Mouse (Mus musculus): ENCODE measurements around the gene Gucd1. TPM values are rescaled to one million over a fixed set of nuclear protein-coding genes. Genes with fewer than 3 reads are reported as not detected.
A peak's percentile ranks its signal among the peaks of the same experiment; 100 is the strongest.

Gucd1 gene
- polyA plus RNA-seq, 1 experiment from 2014 or later = 26.8 TPM

- H3K4me1 ChIP-seq (replicated peaks) = peaks cover 36% of the 10 kb centered on the region
- H3K9me3 ChIP-seq (replicated peaks) = no peaks in the 10 kb centered on the region
- no peaks in the 10 kb centered on the region for H3K36me3 ChIP-seq
- H3K27ac ChIP-seq (ENCODE audit: poor library complexity, severe bottlenecking) = no peak overlapping the region
- WGBS = 26% methylated on average over 3 of the region's 3 CpGs
- H3K9ac ChIP-seq = no peak overlapping the region; the same call in 1 of the 2 replicates
- H3K27me3 ChIP-seq (replicated peaks) = peaks cover 60% of the 10 kb centered on the region
- ATAC-seq (ENCODE audit: insufficient number of reproducible peaks, low FRiP score) = no peak
- H3K4me2 ChIP-seq = peak overlapping the region; percentile 98
- no peak overlapping the region for H3K4me3 ChIP-seq
These were observed 40.7 kb upstream of the Gucd1 start for GRCm38 (mm10) chr10:75558515-75558914.

- Histone ChIP-seq H3K27ac (ENCODE audit: poor library complexity, severe bottlenecking) (0 out of 2 replicates have a peak overlapping the region, but pooled peaks have one; percentile 31), H3K36me3 (no peaks in the 10 kb centered on the region), H3K4me3 (no peak overlapping the region), H3K9me3 (replicated peaks) (no peaks in the 10 kb centered on the region), H3K27me3 (replicated peaks) (peaks cover 35% of the 10 kb centered on the region), H3K9ac (no peak overlapping the region), H3K4me1 (replicated peaks) (peaks cover 36% of the 10 kb centered on the region), H3K4me2 (peak overlapping the region; percentile 16)
- no peak for ATAC-seq (ENCODE audit: insufficient number of reproducible peaks, low FRiP score)
- WGBS = 36% methylated on average over 9 of the region's 9 CpGs
These were observed 38.3 kb upstream of the Gucd1 start for GRCm38 (mm10) chr10:75556026-75556425.

GRCm38 (mm10) chr10:75555557-75555956, 37.8 kb upstream of the Gucd1 start:
- no peaks in the 10 kb centered on the region for H3K9me3 ChIP-seq (replicated peaks)
- peaks cover 31% of the 10 kb centered on the region for H3K27me3 ChIP-seq (replicated peaks)
- ATAC-seq (ENCODE audit: insufficient number of reproducible peaks, low FRiP score) = no peak
- H3K4me1 ChIP-seq (replicated peaks) = peaks cover 36% of the 10 kb centered on the region
- no peak overlapping the region for H3K27ac ChIP-seq (ENCODE audit: poor library complexity, severe bottlenecking)
- WGBS = 62% methylated on average over 6 of the region's 6 CpGs
- no peaks in the 10 kb centered on the region for H3K36me3 ChIP-seq
- no peak overlapping the region for H3K9ac ChIP-seq
- no peak overlapping the region for H3K4me3 ChIP-seq
- peak overlapping the region; percentile 16; the same call in 1 of the 2 replicates for H3K4me2 ChIP-seq

- 84% methylated on average over 8 of the region's 8 CpGs for WGBS
- Histone ChIP-seq H3K4me3 (no peak overlapping the region), H3K27me3 (replicated peaks) (peaks cover 16% of the 10 kb centered on the region), H3K4me2 (no peak overlapping the region), H3K9ac (no peak overlapping the region), H3K27ac (ENCODE audit: poor library complexity, severe bottlenecking) (no peak overlapping the region), H3K9me3 (replicated peaks) (no peaks in the 10 kb centered on the region), H3K36me3 (no peaks in the 10 kb centered on the region), H3K4me1 (replicated peaks) (peaks cover 23% of the 10 kb centered on the region)
- no peak for ATAC-seq (ENCODE audit: insufficient number of reproducible peaks, low FRiP score)
These were observed 36.3 kb upstream of the Gucd1 start for GRCm38 (mm10) chr10:75554090-75554489.

- ATAC-seq (ENCODE audit: insufficient number of reproducible peaks, low FRiP score) = no peak
- no peaks in the 10 kb centered on the region for H3K36me3 ChIP-seq
- WGBS = 70% methylated on average over 13 of the region's 13 CpGs
These were observed 35.1 kb upstream of the Gucd1 start for GRCm38 (mm10) chr10:75552701-75553450.

GRCm38 (mm10) chr10:75552106-75552505, 34.3 kb upstream of the Gucd1 start:
- H3K4me1 ChIP-seq (replicated peaks) = peaks cover 22% of the 10 kb centered on the region
- H3K9me3 ChIP-seq (replicated peaks) = no peaks in the 10 kb centered on the region
- H3K27ac ChIP-seq (ENCODE audit: poor library complexity, severe bottlenecking) = no peak overlapping the region
- whole genome bisulfite sequencing = 60% methylated on average over 2 of the region's 2 CpGs
- no peak for ATAC-seq (ENCODE audit: insufficient number of reproducible peaks, low FRiP score)
- H3K4me3 ChIP-seq = no peak overlapping the region
- no peak overlapping the region for H3K4me2 ChIP-seq
- no peaks in the 10 kb centered on the region for H3K27me3 ChIP-seq (replicated peaks)
- H3K9ac ChIP-seq = no peak overlapping the region
- H3K36me3 ChIP-seq = no peaks in the 10 kb centered on the region

More at GRCm38 (mm10) chr10:75552701-75553450, 35.1 kb upstream of the Gucd1 start:
- peaks cover 7% of the 10 kb centered on the region for H3K27me3 ChIP-seq (replicated peaks)
- H3K9me3 ChIP-seq (replicated peaks) = no peaks in the 10 kb centered on the region
- no peak overlapping the region for H3K4me2 ChIP-seq
- no peak overlapping the region for H3K9ac ChIP-seq
- H3K4me1 ChIP-seq (replicated peaks) = peaks cover 20% of the 10 kb centered on the region
- H3K4me3 ChIP-seq = no peak overlapping the region
- H3K27ac ChIP-seq (ENCODE audit: poor library complexity, severe bottlenecking) = no peak overlapping the region

GRCm38 (mm10) chr10:75551175-75551574, 33.4 kb upstream of the Gucd1 start:
- H3K9me3 ChIP-seq (replicated peaks) = no peaks in the 10 kb centered on the region
- H3K27ac ChIP-seq (ENCODE audit: poor library complexity, severe bottlenecking) = no peak overlapping the region
- H3K27me3 ChIP-seq (replicated peaks) = no peaks in the 10 kb centered on the region
- WGBS = 36% methylated on average over 12 of the region's 12 CpGs
- no peak overlapping the region for H3K9ac ChIP-seq
- no peaks in the 10 kb centered on the region for H3K36me3 ChIP-seq
- H3K4me2 ChIP-seq = no peak overlapping the region
- ATAC-seq (ENCODE audit: insufficient number of reproducible peaks, low FRiP score) = no peak
- peaks cover 13% of the 10 kb centered on the region for H3K4me1 ChIP-seq (replicated peaks)
- no peak overlapping the region for H3K4me3 ChIP-seq

GRCm38 (mm10) chr10:75549886-75550285, 32.1 kb upstream of the Gucd1 start:
- Histone ChIP-seq H3K4me1 (replicated peaks) (0 out of 2 replicates have a peak, but pooled peaks cover 6% of the 10 kb centered on the region), H3K9me3 (replicated peaks) (peaks cover 3% of the 10 kb centered on the region; the same call in 1 of the 2 replicates), H3K4me2 (no peak overlapping the region), H3K36me3 (no peaks in the 10 kb centered on the region), H3K9ac (no peak overlapping the region), H3K27ac (ENCODE audit: poor library complexity, severe bottlenecking) (no peak overlapping the region), H3K4me3 (no peak overlapping the region), H3K27me3 (replicated peaks) (no peaks in the 10 kb centered on the region)
- no peak for ATAC-seq (ENCODE audit: insufficient number of reproducible peaks, low FRiP score)
- WGBS = 72% methylated on average over 7 of the region's 7 CpGs

- 57% methylated on average over 14 of the region's 14 CpGs for WGBS
- peaks cover 5% of the 10 kb centered on the region; the same call in 1 of the 2 replicates for H3K9me3 ChIP-seq (replicated peaks)
- H3K27ac ChIP-seq (ENCODE audit: poor library complexity, severe bottlenecking) = no peak overlapping the region
- H3K9ac ChIP-seq = peak overlapping the region; percentile 13; the same call in 1 of the 2 replicates
- ATAC-seq (ENCODE audit: insufficient number of reproducible peaks, low FRiP score) = no peak
- 0 out of 2 replicates have a peak, but pooled peaks cover 6% of the 10 kb centered on the region for H3K4me1 ChIP-seq (replicated peaks)
- H3K36me3 ChIP-seq = no peaks in the 10 kb centered on the region
- no peaks in the 10 kb centered on the region for H3K27me3 ChIP-seq (replicated peaks)
- no peak overlapping the region for H3K4me2 ChIP-seq
- H3K4me3 ChIP-seq = no peak overlapping the region
These were observed 30.7 kb upstream of the Gucd1 start for GRCm38 (mm10) chr10:75548486-75548885.

GRCm38 (mm10) chr10:75547901-75548300, 30.1 kb upstream of the Gucd1 start:
- no peak overlapping the region for H3K9ac ChIP-seq
- H3K4me3 ChIP-seq = no peak overlapping the region
- ATAC-seq (ENCODE audit: insufficient number of reproducible peaks, low FRiP score) = no peak
- no peaks in the 10 kb centered on the region for H3K36me3 ChIP-seq
- H3K4me2 ChIP-seq = no peak overlapping the region
- H3K9me3 ChIP-seq (replicated peaks) = peaks cover 5% of the 10 kb centered on the region; the same call in 1 of the 2 replicates
- 0 out of 2 replicates have a peak, but pooled peaks cover 6% of the 10 kb centered on the region for H3K4me1 ChIP-seq (replicated peaks)
- H3K27ac ChIP-seq (ENCODE audit: poor library complexity, severe bottlenecking) = no peak overlapping the region
- 42% methylated on average over 7 of the region's 7 CpGs for WGBS
- H3K27me3 ChIP-seq (replicated peaks) = no peaks in the 10 kb centered on the region

GRCm38 (mm10) chr10:75536123-75536522, 18.4 kb upstream of the Gucd1 start:
- no peak overlapping the region for H3K27ac ChIP-seq (ENCODE audit: poor library complexity, severe bottlenecking)
- H3K27me3 ChIP-seq (replicated peaks) = no peaks in the 10 kb centered on the region
- no peak overlapping the region for H3K9ac ChIP-seq
- H3K36me3 ChIP-seq = peaks cover 49% of the 10 kb centered on the region
- ATAC-seq (ENCODE audit: insufficient number of reproducible peaks, low FRiP score) = no peak
- H3K4me3 ChIP-seq = no peak overlapping the region
- H3K9me3 ChIP-seq (replicated peaks) = 0 out of 2 replicates have a peak, but pooled peaks cover 3% of the 10 kb centered on the region
- WGBS = 87% methylated on average over 5 of the region's 5 CpGs
- H3K4me1 ChIP-seq (replicated peaks) = peaks cover 17% of the 10 kb centered on the region
- H3K4me2 ChIP-seq = no peak overlapping the region

All from heart, embryonic 12.5 days (tissue).